Mouse (Mus musculus) embryonic facial prominence, embryonic 15.5 days (tissue): ENCODE data around the gene Psma1. TPM values are rescaled to one million over a fixed set of nuclear protein-coding genes. Genes with fewer than 3 reads are reported as not detected.
A peak's percentile ranks its signal among the peaks of the same experiment; 100 is the strongest.

Experiments
- ATAC-seq: fragments of 200-750 bp; cut with Nextera tagmentation; 2 replicates; pipeline ENCODE4 v1.8.0; 2017; ENCODE audit warnings: low read depth, moderate TSS enrichment; ENCODE audit not compliant: insufficient number of reproducible peaks, low FRiP score, low TSS enrichment
- H3K27ac ChIP-seq: fragments of 300-500 bp; sonication (generic); replicated peaks from 2 replicates; pipeline ENCODE4 v1.5.1; 2015; ENCODE audit warnings: mild to moderate bottlenecking, inconsistent platforms
- H3K27me3 ChIP-seq: fragments of 300-500 bp; sonication (generic); 2 replicates; pipeline ENCODE4 v1.6.1; 2015; ENCODE audit warnings: inconsistent platforms
- H3K36me3 ChIP-seq: fragments of 300-500 bp; sonication (generic); 2 replicates; pipeline ENCODE4 v1.6.1; 2015; ENCODE audit warnings: mild to moderate bottlenecking, inconsistent platforms
- H3K4me1 ChIP-seq: fragments of 300-500 bp; sonication (generic); 2 replicates; pipeline ENCODE4 v1.6.1; 2015; ENCODE audit warnings: inconsistent platforms
- H3K4me2 ChIP-seq: fragments of 300-500 bp; sonication (generic); replicated peaks from 2 replicates; pipeline ENCODE4 v1.6.1; 2015; ENCODE audit warnings: mild to moderate bottlenecking, inconsistent platforms
- H3K4me3 ChIP-seq: fragments of 300-500 bp; sonication (generic); replicated peaks from 2 replicates; pipeline ENCODE4 v1.5.1; 2015; ENCODE audit warnings: mild to moderate bottlenecking, inconsistent platforms
- H3K9ac ChIP-seq: fragments of 300-500 bp; sonication (generic); 2 replicates; pipeline ENCODE4 v1.6.1; 2015; ENCODE audit warnings: inconsistent platforms
- H3K9me3 ChIP-seq: fragments of 300-500 bp; sonication (generic); replicated peaks from 2 replicates; pipeline ENCODE4 v1.6.1; 2016; ENCODE audit warnings: inconsistent platforms
- WGBS: fragments of 180-500 bp; shearing (Covaris S2); methylation state at CpG from one replicate; pipeline ENCODE4 v1.1.7; 2015; 5-methylcytosine and 5-hydroxymethylcytosine counted together
- polyA plus RNA-seq: library from polyadenylated mRNA; unstranded; fragments of >200 nt; fragmentation: Nextera tagmentation; extraction: Ambion mirVana; gene quantifications from 2 replicates; pipeline ENCODE4 v1.2.1, GENCODE M21; 2015

Gene Psma1
- polyA plus RNA-seq, 1 experiment from 2014 or later = 353 TPM

- H3K27ac ChIP-seq = no peak overlapping the region
- H3K4me2 ChIP-seq = no peak overlapping the region
- no peak overlapping the region for H3K9ac ChIP-seq
- ATAC-seq = no peak
- 52% methylated on average over 4 of the region's 4 CpGs for WGBS
- no peaks in the 10 kb centered on the region for H3K27me3 ChIP-seq
- H3K9me3 ChIP-seq = no peaks in the 10 kb centered on the region
- no peaks in the 10 kb centered on the region for H3K36me3 ChIP-seq
- no peak overlapping the region for H3K4me3 ChIP-seq
- H3K4me1 ChIP-seq = no peaks in the 10 kb centered on the region
These were observed 23.3 kb upstream of the Psma1 start for GRCm38 (mm10) chr7:114299247-114299646.

- Histone ChIP-seq H3K9ac (no peak overlapping the region), H3K4me3 (no peak overlapping the region), H3K4me1 (0 out of 2 replicates have a peak, but pooled peaks cover 7% of the 10 kb centered on the region), H3K9me3 (no peaks in the 10 kb centered on the region), H3K27me3 (no peaks in the 10 kb centered on the region), H3K36me3 (no peaks in the 10 kb centered on the region), H3K4me2 (no peak overlapping the region), H3K27ac (no peak overlapping the region)
- ATAC-seq = no peak
- WGBS = 81% methylated on average over 5 of the region's 5 CpGs
These were observed 18.8 kb upstream of the Psma1 start for GRCm38 (mm10) chr7:114294698-114295097.

GRCm38 (mm10) chr7:114293903-114294302 lies 18.0 kb upstream of the Psma1 start:
- no peaks in the 10 kb centered on the region for H3K36me3 ChIP-seq
- 0 out of 2 replicates have a peak, but pooled peaks cover 7% of the 10 kb centered on the region for H3K4me1 ChIP-seq
- no peaks in the 10 kb centered on the region for H3K27me3 ChIP-seq
- WGBS = 71% methylated on average over 5 of the region's 5 CpGs
- no peak overlapping the region for H3K4me3 ChIP-seq
- ATAC-seq = no peak
- H3K27ac ChIP-seq = no peak overlapping the region
- H3K9me3 ChIP-seq = no peaks in the 10 kb centered on the region
- no peak overlapping the region for H3K9ac ChIP-seq
- H3K4me2 ChIP-seq = no peak overlapping the region

- Histone ChIP-seq H3K27ac (no peak overlapping the region; the same call in 1 of the 2 replicates), H3K4me2 (peak overlapping the region; percentile 40), H3K36me3 (no peaks in the 10 kb centered on the region), H3K27me3 (no peaks in the 10 kb centered on the region), H3K9me3 (no peaks in the 10 kb centered on the region), H3K4me1 (0 out of 2 replicates have a peak, but pooled peaks cover 7% of the 10 kb centered on the region), H3K9ac (no peak overlapping the region), H3K4me3 (peak overlapping the region; percentile 23)
- WGBS = 16% methylated on average over 12 of the region's 12 CpGs
- no peak for ATAC-seq
These were observed 16.6 kb upstream of the Psma1 start for GRCm38 (mm10) chr7:114292501-114292971.

- WGBS = 51% methylated on average over 15 of the region's 15 CpGs
- H3K4me1 ChIP-seq = 0 out of 2 replicates have a peak, but pooled peaks cover 7% of the 10 kb centered on the region
- no peak overlapping the region for H3K9ac ChIP-seq
- ATAC-seq = no peak
- H3K27ac ChIP-seq = no peak overlapping the region
- no peaks in the 10 kb centered on the region for H3K27me3 ChIP-seq
- H3K4me3 ChIP-seq = no peak overlapping the region
- H3K4me2 ChIP-seq = no peak overlapping the region
- H3K9me3 ChIP-seq = no peaks in the 10 kb centered on the region
- H3K36me3 ChIP-seq = no peaks in the 10 kb centered on the region
These were observed 15.8 kb upstream of the Psma1 start for GRCm38 (mm10) chr7:114291461-114292335.

- H3K4me3 ChIP-seq = no peak overlapping the region
- no peak for ATAC-seq
- 40% methylated on average over 5 of the region's 5 CpGs for WGBS
- H3K36me3 ChIP-seq = no peaks in the 10 kb centered on the region
- H3K27ac ChIP-seq = no peak overlapping the region
- H3K4me1 ChIP-seq = 0 out of 2 replicates have a peak, but pooled peaks cover 7% of the 10 kb centered on the region
- no peak overlapping the region for H3K9ac ChIP-seq
- no peaks in the 10 kb centered on the region for H3K9me3 ChIP-seq
- H3K4me2 ChIP-seq = no peak overlapping the region
- no peaks in the 10 kb centered on the region for H3K27me3 ChIP-seq
These were observed 14.2 kb upstream of the Psma1 start for GRCm38 (mm10) chr7:114290078-114290506.

- Histone ChIP-seq H3K4me3 (no peak overlapping the region), H3K4me2 (no peak overlapping the region), H3K36me3 (no peaks in the 10 kb centered on the region), H3K27me3 (no peaks in the 10 kb centered on the region), H3K27ac (no peak overlapping the region), H3K9ac (no peak overlapping the region), H3K4me1 (no peaks in the 10 kb centered on the region), H3K9me3 (no peaks in the 10 kb centered on the region)
- 94% methylated on average over 14 of the region's 14 CpGs for WGBS
- 0 out of 2 replicates have a peak, but pooled peaks have one; percentile 34 for ATAC-seq
These were observed 8.5 kb upstream of the Psma1 start for GRCm38 (mm10) chr7:114284296-114284910.

- H3K27me3 ChIP-seq = no peaks in the 10 kb centered on the region
- no peak overlapping the region for H3K27ac ChIP-seq
- H3K36me3 ChIP-seq = no peaks in the 10 kb centered on the region
- H3K4me2 ChIP-seq = no peak overlapping the region
- WGBS = 73% methylated on average over 9 of the region's 9 CpGs
- H3K4me3 ChIP-seq = no peak overlapping the region
- H3K9ac ChIP-seq = no peak overlapping the region
- H3K9me3 ChIP-seq = no peaks in the 10 kb centered on the region
- H3K4me1 ChIP-seq = no peaks in the 10 kb centered on the region
- no peak for ATAC-seq
These were observed 7.1 kb upstream of the Psma1 start for GRCm38 (mm10) chr7:114283006-114283405.

- no peak overlapping the region for H3K4me2 ChIP-seq
- ATAC-seq = no peak
- H3K4me3 ChIP-seq = no peak overlapping the region
- H3K27ac ChIP-seq = no peak overlapping the region
- H3K4me1 ChIP-seq = no peaks in the 10 kb centered on the region
- no peaks in the 10 kb centered on the region for H3K36me3 ChIP-seq
- no peaks in the 10 kb centered on the region for H3K27me3 ChIP-seq
- WGBS = 51% methylated on average over 3 of the region's 3 CpGs
- no peaks in the 10 kb centered on the region for H3K9me3 ChIP-seq
- H3K9ac ChIP-seq = no peak overlapping the region
These were observed 5.8 kb upstream of the Psma1 start for GRCm38 (mm10) chr7:114281671-114282070.

- peak overlapping the region; percentile 68 for H3K4me2 ChIP-seq
- 2% methylated on average over 24 of the region's 24 CpGs for WGBS
These were observed 430 bp downstream of the Psma1 start for GRCm38 (mm10) chr7:114275372-114276004.

GRCm38 (mm10) chr7:114268446-114268845 lies 7.5 kb downstream of the Psma1 start:
- 95% methylated on average over 5 of the region's 5 CpGs for WGBS
- Histone ChIP-seq H3K27ac (no peak overlapping the region), H3K4me3 (no peak overlapping the region)

More at GRCm38 (mm10) chr7:114275372-114276004, 430 bp downstream of the Psma1 start:
- H3K9ac ChIP-seq = peak overlapping the region; percentile 82
- H3K27ac ChIP-seq = 0 out of 2 replicates have a peak overlapping the region, but pooled peaks have one; percentile 29
- H3K27me3 ChIP-seq = no peaks in the 10 kb centered on the region
- H3K36me3 ChIP-seq = peaks cover 24% of the 10 kb centered on the region
- H3K4me3 ChIP-seq = peak overlapping the region; percentile 80
- H3K9me3 ChIP-seq = no peaks in the 10 kb centered on the region
- H3K4me1 ChIP-seq = peaks cover 9% of the 10 kb centered on the region
- peak; percentile 49 for ATAC-seq

More at GRCm38 (mm10) chr7:114268446-114268845, 7.5 kb downstream of the Psma1 start:
- Histone ChIP-seq H3K4me1 (no peaks in the 10 kb centered on the region), H3K36me3 (peaks cover 78% of the 10 kb centered on the region), H3K4me2 (no peak overlapping the region), H3K9ac (no peak overlapping the region), H3K27me3 (no peaks in the 10 kb centered on the region), H3K9me3 (no peaks in the 10 kb centered on the region)
- no peak for ATAC-seq
